In the genomic region with DNA sequence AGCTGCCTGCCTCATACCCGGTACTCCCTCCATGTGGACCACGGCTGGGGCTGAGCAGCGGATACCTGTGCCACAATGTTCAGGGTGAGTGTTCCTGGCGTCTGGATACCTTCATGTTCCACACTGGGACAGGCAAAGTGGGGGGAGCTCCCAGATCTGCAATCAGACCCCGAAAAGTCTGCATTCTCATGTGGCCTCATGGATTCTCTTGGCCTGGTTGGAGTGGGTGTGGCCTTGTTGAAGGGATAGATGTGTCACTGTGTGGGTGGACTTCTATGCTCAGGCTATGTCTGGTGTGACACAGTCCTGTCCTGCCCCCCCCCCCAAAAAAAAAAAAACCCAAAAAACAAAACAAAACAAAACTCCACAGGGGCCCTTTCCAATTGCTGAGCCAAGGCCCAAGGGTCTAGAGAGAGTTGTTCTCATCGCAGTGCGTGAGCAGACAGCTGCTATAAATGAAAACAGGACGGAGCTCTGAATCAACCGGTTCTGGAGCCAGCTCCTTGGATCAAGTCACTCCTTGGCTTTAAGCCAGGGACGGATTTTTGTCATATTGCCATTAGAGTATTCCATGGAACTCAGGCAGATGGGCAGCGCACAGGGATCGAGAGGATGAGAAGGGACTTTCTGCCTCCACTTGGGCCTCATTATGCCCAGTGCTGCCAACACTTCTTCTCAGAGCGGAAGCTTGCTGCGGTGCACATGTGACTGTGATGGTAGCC, we compare ENCODE assay signal across 9 mouse cellular contexts. TPM values are rescaled to one million over a fixed set of nuclear protein-coding genes. Genes with fewer than 3 reads are reported as not detected.
DNase-seq lines count a peak whose midpoint lies in the region; ATAC-seq lines count a peak whose summit lies in the region.
"Had no signal": no experiment of that assay in that cellular context is flagged by ENCODE, and none has a peak within 500 bp of the region (broad histone marks: within the 10 kb centered on the region; RNA-seq: fewer than 3 reads in every experiment).

No protein-coding gene starts in this region.

- H3K4me1 ChIP-seq in embryonic facial prominence, embryonic 13.5 days, result peaks cover 37% of the 10 kb centered on the region

- H3K27me3 ChIP-seq in embryonic facial prominence, embryonic 13.5 days, result no peaks in the 10 kb centered on the region

- H3K9me3 ChIP-seq in embryonic facial prominence, embryonic 13.5 days, result no peaks in the 10 kb centered on the region

- H3K27ac ChIP-seq in embryonic facial prominence, embryonic 13.5 days, result peak overlapping the region; percentile 88
- H3K27ac ChIP-seq: macrophage had no signal

- H3K4me2 ChIP-seq in embryonic facial prominence, embryonic 13.5 days, result no peak overlapping the region

- no peak overlapping the region for H3K4me3 ChIP-seq in embryonic facial prominence, embryonic 13.5 days

- no peak for ATAC-seq in embryonic facial prominence, embryonic 13.5 days (ENCODE audit: insufficient number of reproducible peaks, insufficient read depth, low FRiP score, low TSS enrichment, low read depth)

- no peak overlapping the region for H3K9ac ChIP-seq in embryonic facial prominence, embryonic 13.5 days

- DNase-seq in 3134 (ENCODE audit: extremely low read depth, insufficient read length, low spot score) (peak; percentile 74), NIH3T3 (ENCODE audit: low read depth) (peak; percentile 99)
- peak; percentile 96 for DNase-seq in heart, postnatal 10 days
- peak; percentile 74 for DNase-seq in layer of hippocampus, adult 8-10 months (ENCODE audit: low spot score in 2 of 2)
- DNase-seq in ovary, postnatal 14 days (ENCODE audit: low spot score), result peak; percentile 87
- DNase-seq in thymus, postnatal 4 days, result no peak
- DNase-seq in spleen, adult 12 weeks (ENCODE audit: low spot score), result no peak

- WGBS in embryonic facial prominence, embryonic 13.5 days, result 48% methylated on average over 14 of the region's 14 CpGs

- intact Hi-C loops in heart, postnatal 10 days (cut with DNase I), result no loop called here

- H3K36me3 ChIP-seq in embryonic facial prominence, embryonic 13.5 days, result no peaks in the 10 kb centered on the region

RNA-seq across cellular contexts. Expression of a gene that starts 16.2 kb away (rescaled TPM):
- 29.4 and 37.6 TPM in 2 replicates for polyA plus RNA-seq in embryonic facial prominence, embryonic 13.5 days (2015; fragmentation: Nextera tagmentation; extraction: Ambion mirVana)
- total RNA-seq in heart, postnatal 10 days (2021), result 1 to 10 TPM; 1.3 to 2.3 TPM
- total RNA-seq in layer of hippocampus, adult 8-10 months (2022), result 1 to 10 TPM; 1.7 to 3.1 (median 1.9) TPM
- polyA plus RNA-seq: macrophage had no signal

RNA-seq across cellular contexts. Expression of a gene that starts 24.7 kb away (rescaled TPM):
- polyA plus RNA-seq in embryonic facial prominence, embryonic 13.5 days (2015; fragmentation: Nextera tagmentation; extraction: Ambion mirVana), result 1.6 and 2.6 TPM in 2 replicates
- 1 to 10 TPM in 1 of 2 experiments, under 1 TPM in 1; 0.64 to 1.3 TPM for total RNA-seq in heart, postnatal 10 days (2021)
- 100 to 1,000 TPM; 277 to 341 (median 303) TPM for total RNA-seq in layer of hippocampus, adult 8-10 months (2022)
- polyA plus RNA-seq: macrophage had no signal

RNA-seq across cellular contexts. Expression of a gene that starts 39.8 kb away (rescaled TPM):
- 1,270 and 1,597 TPM in 2 replicates for polyA plus RNA-seq in embryonic facial prominence, embryonic 13.5 days (2015; fragmentation: Nextera tagmentation; extraction: Ambion mirVana)
- total RNA-seq in heart, postnatal 10 days (2021), result 100 to 1,000 TPM; 536 to 545 TPM
- total RNA-seq in layer of hippocampus, adult 8-10 months (2022), result 100 to 1,000 TPM; 359 to 512 (median 443) TPM

RNA-seq across cellular contexts. Expression of a gene that starts 44.1 kb away (rescaled TPM):
- polyA plus RNA-seq in embryonic facial prominence, embryonic 13.5 days (2015; fragmentation: Nextera tagmentation; extraction: Ambion mirVana), result 2.4 and 4.1 TPM in 2 replicates
- total RNA-seq in heart, postnatal 10 days (2021), result 10 to 100 TPM in 1 of 2 experiments, 1 to 10 TPM in 1; 9.6 to 29.0 TPM
- total RNA-seq in layer of hippocampus, adult 8-10 months (2022), result under 1 TPM in 1 of 4 experiments, not detected in 3; 0.45 TPM
- polyA plus RNA-seq: macrophage had no signal

Comparison
In these comparisons a context has a peak if more than half of its experiments do, and no peak if none do; other contexts are left out.
1. DNase-seq: peak in 3134 (single experiment), NIH3T3 (single experiment), heart, postnatal 10 days (2 of 2), layer of hippocampus, adult 8-10 months (2 of 2) and ovary, postnatal 14 days (single experiment); none in thymus, postnatal 4 days (single experiment) and spleen, adult 12 weeks (single experiment).
2. RNA of a gene that starts 24.7 kb away (total RNA-seq): 277 to 341 TPM in layer of hippocampus, adult 8-10 months; 0.64 to 1.3 TPM in heart, postnatal 10 days; every median in the first group is over 100 times any median in the second.